Mouse (Mus musculus): ENCODE measurements around the gene Atg9b. TPM values are rescaled to one million over a fixed set of nuclear protein-coding genes. Genes with fewer than 3 reads are reported as not detected.

Atg9b gene
- polyA plus RNA-seq, 1 experiment from 2014 or later: 1.7 TPM

GRCm38 (mm10) chr5:24373807-24374206, 18.1 kb downstream of the Atg9b start:
- H3K4me3 ChIP-seq (ENCODE audit: low read length): no peak overlapping the region
- H3K9me3 ChIP-seq (ENCODE audit: low read length): no peaks in the 10 kb centered on the region
- H3K4me2 ChIP-seq (replicated peaks; ENCODE audit: low read depth, low read length): no peak overlapping the region
- no peak overlapping the region for H3K9ac ChIP-seq (replicated peaks; ENCODE audit: low read length)
- WGBS: 81% methylated on average over 5 of the region's 5 CpGs
- no peak overlapping the region for H3K27ac ChIP-seq (ENCODE audit: low read length)
- H3K27me3 ChIP-seq (ENCODE audit: insufficient read depth, low read length): no peaks in the 10 kb centered on the region
- ATAC-seq (ENCODE audit: low FRiP score, low TSS enrichment): no peak
- no peaks in the 10 kb centered on the region for H3K36me3 ChIP-seq (ENCODE audit: insufficient read depth, low read length)
- no peaks in the 10 kb centered on the region for H3K4me1 ChIP-seq (ENCODE audit: insufficient read depth, low read length)

GRCm38 (mm10) chr5:24369767-24370166, 22.2 kb downstream of the Atg9b start:
- no peaks in the 10 kb centered on the region for H3K27me3 ChIP-seq (ENCODE audit: insufficient read depth, low read length)
- no peak for ATAC-seq (ENCODE audit: low FRiP score, low TSS enrichment)

GRCm38 (mm10) chr5:24366426-24366825, 25.5 kb downstream of the Atg9b start:
- Histone ChIP-seq H3K9me3 (ENCODE audit: low read length) (no peaks in the 10 kb centered on the region), H3K27me3 (ENCODE audit: insufficient read depth, low read length) (no peaks in the 10 kb centered on the region), H3K4me2 (replicated peaks; ENCODE audit: low read depth, low read length) (peak overlapping the region; percentile 33), H3K9ac (replicated peaks; ENCODE audit: low read length) (no peak overlapping the region), H3K4me1 (ENCODE audit: insufficient read depth, low read length) (no peaks in the 10 kb centered on the region), H3K27ac (ENCODE audit: low read length) (no peak overlapping the region), H3K4me3 (ENCODE audit: low read length) (no peak overlapping the region), H3K36me3 (ENCODE audit: insufficient read depth, low read length) (no peaks in the 10 kb centered on the region)
- ATAC-seq (ENCODE audit: low FRiP score, low TSS enrichment): no peak
- WGBS: 81% methylated on average over 9 of the region's 9 CpGs

More at GRCm38 (mm10) chr5:24369767-24370166, 22.2 kb downstream of the Atg9b start:
- no peaks in the 10 kb centered on the region for H3K36me3 ChIP-seq (ENCODE audit: insufficient read depth, low read length)
- H3K9me3 ChIP-seq (ENCODE audit: low read length): no peaks in the 10 kb centered on the region
- no peak overlapping the region for H3K27ac ChIP-seq (ENCODE audit: low read length)
- H3K4me2 ChIP-seq (replicated peaks; ENCODE audit: low read depth, low read length): no peak overlapping the region
- no peak overlapping the region for H3K9ac ChIP-seq (replicated peaks; ENCODE audit: low read length)
- H3K4me3 ChIP-seq (ENCODE audit: low read length): no peak overlapping the region
- 86% methylated on average over 9 of the region's 9 CpGs for WGBS
- H3K4me1 ChIP-seq (ENCODE audit: insufficient read depth, low read length): no peaks in the 10 kb centered on the region

GRCm38 (mm10) chr5:24365528-24365927, 26.4 kb downstream of the Atg9b start:
- ATAC-seq (ENCODE audit: low FRiP score, low TSS enrichment): no peak
- no peaks in the 10 kb centered on the region for H3K27me3 ChIP-seq (ENCODE audit: insufficient read depth, low read length)
- H3K36me3 ChIP-seq (ENCODE audit: insufficient read depth, low read length): no peaks in the 10 kb centered on the region
- peak overlapping the region; percentile 33 for H3K4me2 ChIP-seq (replicated peaks; ENCODE audit: low read depth, low read length)
- 39% methylated on average over 5 of the region's 5 CpGs for WGBS
- peak overlapping the region; percentile 61 for H3K27ac ChIP-seq (ENCODE audit: low read length)
- no peaks in the 10 kb centered on the region; the same call in 1 of the 2 replicates for H3K4me1 ChIP-seq (ENCODE audit: insufficient read depth, low read length)
- no peak overlapping the region for H3K9ac ChIP-seq (replicated peaks; ENCODE audit: low read length)
- no peaks in the 10 kb centered on the region for H3K9me3 ChIP-seq (ENCODE audit: low read length)
- peak overlapping the region; percentile 34 for H3K4me3 ChIP-seq (ENCODE audit: low read length)

GRCm38 (mm10) chr5:24364963-24365362, 27.0 kb downstream of the Atg9b start:
- no peaks in the 10 kb centered on the region for H3K9me3 ChIP-seq (ENCODE audit: low read length)
- 82% methylated on average over 10 of the region's 10 CpGs for WGBS
- ATAC-seq (ENCODE audit: low FRiP score, low TSS enrichment): no peak
- H3K9ac ChIP-seq (replicated peaks; ENCODE audit: low read length): peak overlapping the region; percentile 0
- H3K4me3 ChIP-seq (ENCODE audit: low read length): peak overlapping the region; percentile 34
- H3K4me2 ChIP-seq (replicated peaks; ENCODE audit: low read depth, low read length): peak overlapping the region; percentile 33
- H3K36me3 ChIP-seq (ENCODE audit: insufficient read depth, low read length): no peaks in the 10 kb centered on the region
- no peaks in the 10 kb centered on the region for H3K27me3 ChIP-seq (ENCODE audit: insufficient read depth, low read length)
- no peaks in the 10 kb centered on the region; the same call in 1 of the 2 replicates for H3K4me1 ChIP-seq (ENCODE audit: insufficient read depth, low read length)
- peak overlapping the region; percentile 61 for H3K27ac ChIP-seq (ENCODE audit: low read length)

- peak; percentile 43; the same call in 1 of the 2 replicates for ATAC-seq (ENCODE audit: low FRiP score, low TSS enrichment)
- peak within 1 kb of the TSS; percentile 0 for H3K9ac ChIP-seq (replicated peaks; ENCODE audit: low read length)
- H3K4me2 ChIP-seq (replicated peaks; ENCODE audit: low read depth, low read length): peak within 1 kb of the TSS; percentile 33
- H3K4me3 ChIP-seq (ENCODE audit: low read length): peak within 1 kb of the TSS; percentile 34
- H3K4me1 ChIP-seq (ENCODE audit: insufficient read depth, low read length): no peaks in the 10 kb centered on the region; the same call in 1 of the 2 replicates
- 57% methylated on average over 12 of the region's 12 CpGs for WGBS
- H3K27ac ChIP-seq (ENCODE audit: low read length): peak within 1 kb of the TSS; percentile 61
- H3K36me3 ChIP-seq (ENCODE audit: insufficient read depth, low read length): no peaks in the 10 kb centered on the region
- no peaks in the 10 kb centered on the region for H3K9me3 ChIP-seq (ENCODE audit: low read length)
- no peaks in the 10 kb centered on the region for H3K27me3 ChIP-seq (ENCODE audit: insufficient read depth, low read length)
Measured at GRCm38 (mm10) chr5:24364508-24364907, 27.4 kb downstream of the Atg9b start, which contains the start of gene Nos3. Nos3 (plus strand) TSS chr5:24364810.

GRCm38 (mm10) chr5:24364061-24364460, 27.9 kb downstream of the Atg9b start:
- Histone ChIP-seq H3K36me3 (ENCODE audit: insufficient read depth, low read length) (no peaks in the 10 kb centered on the region), H3K4me1 (ENCODE audit: insufficient read depth, low read length) (no peaks in the 10 kb centered on the region; the same call in 1 of the 2 replicates), H3K4me2 (replicated peaks; ENCODE audit: low read depth, low read length) (no peak overlapping the region), H3K27me3 (ENCODE audit: insufficient read depth, low read length) (no peaks in the 10 kb centered on the region), H3K9ac (replicated peaks; ENCODE audit: low read length) (no peak overlapping the region), H3K4me3 (ENCODE audit: low read length) (no peak overlapping the region), H3K27ac (ENCODE audit: low read length) (peak overlapping the region; percentile 32; the same call in 1 of the 2 replicates), H3K9me3 (ENCODE audit: low read length) (no peaks in the 10 kb centered on the region)
- no peak for ATAC-seq (ENCODE audit: low FRiP score, low TSS enrichment)
- WGBS: 41% methylated on average over 3 of the region's 3 CpGs

- Histone ChIP-seq H3K4me1 (ENCODE audit: insufficient read depth, low read length) (no peaks in the 10 kb centered on the region; the same call in 1 of the 2 replicates), H3K27me3 (ENCODE audit: insufficient read depth, low read length) (no peaks in the 10 kb centered on the region), H3K9me3 (ENCODE audit: low read length) (no peaks in the 10 kb centered on the region), H3K4me2 (replicated peaks; ENCODE audit: low read depth, low read length) (no peak overlapping the region), H3K36me3 (ENCODE audit: insufficient read depth, low read length) (no peaks in the 10 kb centered on the region), H3K4me3 (ENCODE audit: low read length) (no peak overlapping the region), H3K9ac (replicated peaks; ENCODE audit: low read length) (no peak overlapping the region), H3K27ac (ENCODE audit: low read length) (no peak overlapping the region)
- no peak for ATAC-seq (ENCODE audit: low FRiP score, low TSS enrichment)
- 64% methylated on average over 2 of the region's 2 CpGs for WGBS
Measured at GRCm38 (mm10) chr5:24363467-24363866, 28.5 kb downstream of the Atg9b start.

- H3K36me3 ChIP-seq (ENCODE audit: insufficient read depth, low read length): no peaks in the 10 kb centered on the region
- no peak overlapping the region for H3K4me2 ChIP-seq (replicated peaks; ENCODE audit: low read depth, low read length)
- no peak overlapping the region for H3K27ac ChIP-seq (ENCODE audit: low read length)
- H3K4me1 ChIP-seq (ENCODE audit: insufficient read depth, low read length): no peaks in the 10 kb centered on the region; the same call in 1 of the 2 replicates
- H3K27me3 ChIP-seq (ENCODE audit: insufficient read depth, low read length): no peaks in the 10 kb centered on the region
- WGBS: 1% methylated on average over 7 of the region's 7 CpGs
- peak; percentile 58 for ATAC-seq (ENCODE audit: low FRiP score, low TSS enrichment)
- H3K9me3 ChIP-seq (ENCODE audit: low read length): no peaks in the 10 kb centered on the region
- H3K9ac ChIP-seq (replicated peaks; ENCODE audit: low read length): no peak overlapping the region
- no peak overlapping the region for H3K4me3 ChIP-seq (ENCODE audit: low read length)
Measured at GRCm38 (mm10) chr5:24360792-24361454, 31.0 kb downstream of the Atg9b start.

GRCm38 (mm10) chr5:24357461-24357860, 34.5 kb downstream of the Atg9b start:
- Histone ChIP-seq H3K4me3 (ENCODE audit: low read length) (no peak overlapping the region), H3K27me3 (ENCODE audit: insufficient read depth, low read length) (peaks cover under 1% of the 10 kb centered on the region; the same call in 1 of the 2 replicates), H3K36me3 (ENCODE audit: insufficient read depth, low read length) (no peaks in the 10 kb centered on the region), H3K4me2 (replicated peaks; ENCODE audit: low read depth, low read length) (no peak overlapping the region), H3K9ac (replicated peaks; ENCODE audit: low read length) (no peak overlapping the region), H3K27ac (ENCODE audit: low read length) (no peak overlapping the region), H3K4me1 (ENCODE audit: insufficient read depth, low read length) (peaks cover 17% of the 10 kb centered on the region), H3K9me3 (ENCODE audit: low read length) (no peaks in the 10 kb centered on the region)
- ATAC-seq (ENCODE audit: low FRiP score, low TSS enrichment): peak; percentile 65
- 13% methylated on average over 7 of the region's 7 CpGs for WGBS
